Mouse (Mus musculus) erythroblast, embryonic 14.5 days (primary cell): ENCODE measurements at regions not wholly inside any gene's neighbourhood (a gene's known extent, or its start where the extent isn't known, plus 50 kb on each side); places are given as distances from the start of the nearest gene placed in this dataset.

ENCODE experiments used
- GATA1 ChIP-seq: IDR thresholded peaks from 2 replicates; pipeline ENCODE4 v1.6.1; 2012; ENCODE audit warnings: low read length, inconsistent platforms, mixed read lengths
- TAL1 ChIP-seq: IDR thresholded peaks from 3 replicates; pipeline ENCODE4 v1.6.1; 2012; ENCODE audit warnings: low read length, inconsistent platforms, mixed read lengths

GRCm38 (mm10) chr15:59154407-59155288, 265.6 kb downstream of the Gm49356 start:
- TF ChIP-seq GATA1 (no peak), TAL1 (no peak)
